Mouse (Mus musculus): ENCODE measurements at regions not wholly inside any gene's neighbourhood (a gene's known extent, or its start where the extent isn't known, plus 50 kb on each side); places are given as distances from the start of the nearest gene placed in this dataset.

DNA sequence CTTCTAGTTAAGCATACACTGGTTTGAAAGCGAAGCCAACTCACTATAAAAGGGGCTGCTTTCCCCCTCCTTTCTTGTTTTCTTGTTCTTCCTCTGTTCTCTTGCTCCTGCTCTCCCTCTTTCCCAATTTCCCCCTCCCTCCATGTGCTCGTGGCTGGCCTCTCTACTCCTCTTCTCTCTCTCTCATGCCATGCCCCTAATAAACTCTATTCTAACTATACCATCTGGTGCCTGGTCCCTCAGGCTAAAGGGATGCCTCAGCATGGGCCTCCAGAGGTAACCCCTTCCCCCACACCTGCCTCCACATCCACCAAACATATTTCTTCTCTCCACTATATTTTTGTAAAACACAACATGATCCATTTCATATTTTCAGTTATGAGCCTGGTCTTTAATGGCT lies 210.1 kb downstream of the Gja1 start:
- no peak for DNase-seq (ENCODE audit: low read depth, low spot score)

DNA sequence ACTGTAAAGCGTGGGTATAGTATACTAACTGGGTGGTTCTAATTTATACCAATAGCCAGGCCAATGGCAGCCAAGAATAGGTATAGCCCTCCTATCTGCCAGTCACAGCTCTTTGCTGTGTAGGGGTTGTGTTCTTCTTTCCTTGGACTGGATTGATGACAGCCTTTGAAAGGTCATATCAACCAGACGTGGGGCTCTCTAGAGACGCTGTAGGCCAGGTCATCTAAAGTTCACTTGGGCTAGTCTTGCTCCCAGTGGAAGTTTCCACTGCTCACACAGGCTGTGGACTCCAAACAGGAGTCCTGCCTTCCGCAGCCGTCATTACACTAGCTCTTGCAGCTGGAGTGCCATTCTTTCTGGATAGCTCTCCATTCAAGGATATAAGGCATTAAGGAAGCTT lies 220.3 kb downstream of the Gja1 start:
- DNase-seq (ENCODE audit: low read depth, low spot score) = no peak

DNA sequence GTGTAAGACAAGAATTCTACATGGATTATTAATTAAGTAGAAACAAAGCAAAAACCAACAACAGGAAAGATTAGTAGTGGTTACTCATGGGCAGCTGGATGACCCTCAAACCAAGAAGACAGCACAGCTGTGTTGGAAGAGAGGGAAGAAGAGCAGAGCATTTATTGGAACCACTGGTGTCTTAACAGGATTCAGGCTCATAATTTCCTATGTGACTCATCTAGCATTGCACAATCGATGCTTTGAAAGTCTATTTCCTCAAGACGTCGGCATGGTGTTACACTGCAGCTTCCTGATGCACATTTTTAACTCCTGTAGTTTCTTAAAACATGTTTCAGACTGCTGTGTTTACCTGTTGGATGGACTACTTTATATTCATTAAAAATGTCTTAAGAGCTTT lies 221.1 kb downstream of the Gja1 start:
- no peak for DNase-seq (ENCODE audit: low read depth, low spot score)

DNA sequence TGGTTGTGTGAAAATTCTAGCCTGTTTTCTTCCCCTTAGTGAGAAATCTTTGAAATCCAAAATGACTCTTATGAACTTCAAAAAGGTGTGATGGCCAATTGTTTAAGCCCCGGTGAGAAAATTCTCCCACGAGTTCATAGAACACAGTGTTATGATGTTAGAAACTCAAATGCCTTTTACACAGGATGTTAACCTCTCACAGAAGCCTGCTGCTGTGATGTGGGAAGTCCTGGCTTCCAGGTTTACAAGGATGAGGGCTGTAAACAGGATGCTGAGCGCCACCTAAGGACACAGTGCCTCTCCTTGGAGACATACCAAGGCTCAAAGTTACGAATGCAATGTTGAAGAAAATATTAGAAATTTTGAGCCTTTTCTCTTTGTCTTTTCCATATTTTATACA lies 222.8 kb downstream of the Gja1 start:
- DNase-seq (ENCODE audit: low read depth, low spot score) = no peak

DNA sequence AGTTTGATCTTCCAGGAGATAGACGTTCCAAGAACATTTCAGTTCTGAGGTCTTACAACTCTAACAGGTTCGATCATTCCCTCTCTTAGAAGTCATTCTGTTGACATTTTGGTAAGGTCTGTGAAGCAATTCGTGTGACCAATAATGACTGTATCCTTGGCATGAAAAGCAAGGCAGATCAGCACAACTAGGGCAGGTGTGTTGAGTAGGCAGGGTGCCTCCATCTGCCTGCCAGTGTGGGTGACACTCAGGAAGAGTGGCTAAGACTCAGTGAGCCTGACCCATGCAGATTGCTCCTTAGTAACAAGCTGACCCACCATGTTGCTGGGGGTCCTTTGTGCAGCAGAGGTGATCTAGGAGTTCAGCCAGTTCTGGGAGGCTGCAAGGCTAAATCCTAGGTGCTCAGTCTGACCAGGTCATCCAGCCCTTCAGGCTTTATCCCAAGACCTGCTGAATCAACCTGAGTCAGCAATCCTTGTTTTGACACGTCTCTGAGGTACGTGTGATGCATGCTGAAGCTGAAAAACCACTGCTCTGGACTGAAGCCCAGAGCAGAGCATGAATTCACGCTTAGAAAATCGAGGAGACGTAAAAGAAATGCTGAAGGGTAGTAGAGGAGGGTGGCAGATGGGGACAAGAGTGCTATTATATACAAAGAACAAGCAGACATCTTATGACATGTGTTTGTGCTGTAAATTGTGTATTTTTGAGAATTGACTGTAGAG lies 234.6 kb downstream of the Gja1 start:
- DNase-seq (ENCODE audit: low read depth, low spot score) = no peak

DNA sequence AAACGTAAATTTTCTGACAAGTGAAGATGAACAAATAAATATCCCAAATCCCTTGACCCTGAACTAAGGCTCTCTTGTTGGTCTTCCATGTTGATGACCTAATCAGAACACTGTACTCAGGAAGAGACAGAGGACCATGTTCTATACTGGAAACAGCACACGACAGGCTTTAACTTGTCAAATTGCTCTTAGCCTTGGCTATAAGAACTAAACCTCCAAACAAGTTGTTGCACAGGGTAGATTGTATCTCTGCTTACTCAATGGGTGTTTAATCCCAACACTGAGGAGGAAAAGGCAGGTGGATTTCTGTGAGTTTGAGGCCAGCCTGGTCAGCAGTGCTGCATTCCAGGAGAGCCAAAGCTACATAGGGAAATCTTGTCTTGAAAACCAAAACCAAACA lies 265.5 kb downstream of the Gja1 start:
- DNase-seq (ENCODE audit: low read depth, low spot score) = no peak

DNA sequence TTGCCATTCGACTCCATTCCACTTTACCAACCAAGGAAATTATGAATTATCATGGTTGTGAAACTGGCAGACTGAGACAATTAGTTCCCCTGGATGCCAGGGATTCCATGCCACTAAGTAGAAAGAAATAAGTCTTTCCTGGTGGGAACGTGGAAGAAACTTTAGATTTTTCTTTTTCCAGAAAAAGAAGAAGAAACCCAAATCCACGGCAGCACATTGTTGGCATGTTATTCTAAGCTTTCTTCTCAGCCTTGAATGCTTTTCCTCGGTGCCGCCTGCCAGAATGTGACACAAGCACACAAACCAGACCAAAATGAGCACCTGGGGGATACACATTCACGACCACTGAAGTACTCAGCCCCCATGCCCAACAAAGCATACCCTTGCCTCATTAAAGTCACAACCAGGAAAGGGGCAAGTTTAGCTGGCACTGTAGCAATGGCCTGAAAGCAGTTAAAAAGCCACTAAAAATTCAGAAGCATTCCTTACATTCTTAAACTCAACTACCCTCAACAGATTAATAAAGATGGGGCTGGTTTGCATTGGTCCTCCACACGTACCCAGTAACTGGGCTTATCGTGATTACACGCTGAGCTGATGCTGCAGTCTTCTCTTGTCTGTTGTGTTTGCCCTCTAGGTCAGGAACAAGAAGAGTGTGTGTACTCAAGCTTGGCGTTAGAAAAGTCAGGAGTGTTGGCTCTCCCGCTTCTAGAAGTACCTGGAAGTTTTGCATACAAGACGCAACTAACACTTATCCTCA lies 266.4 kb downstream of the Gja1 start:
- DNase-seq (ENCODE audit: low read depth, low spot score) = no peak

DNA sequence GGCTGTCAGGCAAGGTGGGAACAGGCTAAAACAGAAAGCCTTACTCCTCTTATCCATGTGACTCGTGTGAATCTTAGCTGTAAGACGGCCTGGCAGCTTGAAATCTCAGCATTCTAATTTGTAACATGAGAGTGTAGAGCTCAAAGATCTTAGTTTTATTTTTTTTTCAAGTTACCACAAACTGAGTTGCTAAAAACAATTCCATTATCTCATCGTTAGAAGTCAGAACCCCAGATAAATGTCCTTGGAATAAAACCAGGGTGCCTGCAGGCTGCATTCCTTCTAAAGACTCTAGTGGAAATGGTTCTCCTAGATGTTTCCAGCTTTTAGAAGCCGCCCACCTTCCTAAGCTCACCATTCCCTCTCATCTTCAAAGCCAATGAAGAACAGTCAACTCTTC lies 283.4 kb downstream of the Gja1 start:
- DNase-seq (ENCODE audit: low read depth, low spot score) = no peak

DNA sequence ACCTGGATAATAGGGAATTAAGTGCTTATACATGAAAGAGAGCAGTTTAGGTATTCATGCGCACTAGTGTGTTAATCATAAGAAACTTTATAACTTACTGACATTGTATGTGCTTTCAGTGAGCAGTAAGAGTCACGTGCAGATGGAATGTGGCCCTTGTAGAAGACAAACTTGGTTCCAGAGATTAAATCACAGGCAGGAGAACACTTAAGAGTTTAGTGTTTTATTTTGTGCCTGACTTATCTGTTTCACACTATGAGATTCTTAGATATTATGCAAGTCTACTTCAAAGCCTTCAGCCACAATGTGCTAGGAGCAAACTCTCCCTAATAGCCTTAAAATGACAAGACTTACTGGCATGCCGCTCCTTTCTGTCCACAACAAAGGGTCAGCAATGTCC lies 296.8 kb downstream of the Gja1 start:
- DNase-seq (ENCODE audit: low read depth, low spot score) = no peak

DNA sequence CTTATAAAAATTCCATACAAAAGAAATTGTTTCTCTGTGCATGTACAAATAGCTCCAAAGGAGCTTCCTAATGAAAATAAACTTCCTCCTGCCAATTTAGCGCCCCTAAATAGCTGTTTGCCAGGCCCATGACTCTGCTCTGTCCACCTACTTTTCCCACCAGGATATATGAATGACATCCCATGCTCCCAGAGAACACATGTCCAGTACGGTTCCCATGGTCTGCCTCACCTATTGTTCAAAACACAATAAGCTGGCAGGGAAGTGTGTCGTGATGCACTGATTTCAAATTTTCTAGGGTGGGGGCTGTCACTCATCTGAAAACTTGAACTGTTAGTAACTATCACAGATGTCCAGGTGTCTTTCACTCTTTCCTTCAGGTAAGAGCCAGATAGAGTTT lies 305.8 kb downstream of the Gja1 start:
- DNase-seq (ENCODE audit: low read depth, low spot score) = no peak

DNA sequence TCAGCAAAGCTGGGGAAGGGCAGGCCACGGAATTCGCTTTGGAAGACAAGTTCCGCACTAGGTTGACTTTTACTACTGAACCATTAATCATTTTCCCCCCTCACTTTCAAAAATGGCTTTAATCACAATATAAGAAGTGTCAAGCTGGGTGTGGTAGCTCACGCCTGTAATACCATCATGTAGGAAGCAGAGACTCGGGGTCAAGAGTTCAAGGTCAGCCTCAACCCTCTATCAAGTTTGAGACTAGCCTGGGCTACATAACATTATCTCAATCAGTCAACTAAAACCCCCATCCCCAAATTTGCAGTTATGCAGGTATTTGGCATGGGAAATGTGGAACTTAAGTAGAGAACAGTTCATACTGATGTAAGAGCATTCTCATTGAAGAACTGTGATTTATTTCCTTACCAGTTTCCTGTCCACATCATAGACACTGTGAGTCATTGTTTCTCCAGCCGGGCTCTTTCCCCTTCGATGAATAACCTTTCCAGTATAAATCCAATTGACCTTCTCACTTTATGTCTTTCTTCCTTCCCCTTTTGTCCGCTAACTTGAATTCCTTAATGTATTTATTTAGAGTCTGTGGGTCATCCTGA lies 308.6 kb downstream of the Gja1 start:
- DNase-seq (ENCODE audit: low read depth, low spot score) = peak; percentile 40

DNA sequence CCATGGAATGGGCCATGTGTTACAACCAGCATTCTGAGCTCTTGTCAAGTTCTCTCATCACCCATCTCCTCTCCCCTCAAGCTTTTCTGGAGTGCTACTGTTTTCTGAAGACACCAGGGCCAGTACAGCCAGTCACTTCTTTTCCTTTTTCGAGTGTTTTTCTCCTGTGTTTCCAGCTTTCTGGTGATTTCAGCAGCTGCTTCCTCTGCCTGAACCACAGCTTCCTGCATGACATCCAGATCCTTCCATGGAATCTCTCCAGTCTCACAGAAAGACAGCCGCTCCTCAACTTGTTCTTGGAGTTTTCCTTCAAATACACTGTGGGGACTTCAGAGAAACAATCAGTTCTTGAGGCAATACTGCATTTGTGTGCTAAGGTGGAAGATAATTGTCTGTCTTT lies 314.3 kb downstream of the Gja1 start:
- DNase-seq (ENCODE audit: low read depth, low spot score) = no peak

DNA sequence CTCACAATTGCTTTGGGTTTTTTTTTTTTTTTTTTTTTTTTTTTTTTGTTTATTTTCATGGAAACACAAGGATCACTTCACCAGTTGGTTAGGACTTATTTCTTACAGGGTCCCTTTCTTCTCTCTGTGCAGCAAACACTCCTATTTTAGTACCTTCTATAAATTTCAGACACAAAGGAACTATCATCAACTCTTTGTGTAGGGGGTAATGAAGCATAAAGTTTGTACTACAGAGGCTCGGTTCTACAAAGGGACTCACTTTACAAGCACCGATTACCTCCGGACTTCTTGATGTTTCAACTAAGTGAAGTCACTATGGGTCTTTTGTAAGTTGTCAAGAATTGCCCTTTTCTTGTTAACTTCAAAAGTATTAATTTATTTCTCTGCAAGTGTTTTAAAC lies 318.0 kb downstream of the Gja1 start:
- DNase-seq (ENCODE audit: low read depth, low spot score) = no peak

DNA sequence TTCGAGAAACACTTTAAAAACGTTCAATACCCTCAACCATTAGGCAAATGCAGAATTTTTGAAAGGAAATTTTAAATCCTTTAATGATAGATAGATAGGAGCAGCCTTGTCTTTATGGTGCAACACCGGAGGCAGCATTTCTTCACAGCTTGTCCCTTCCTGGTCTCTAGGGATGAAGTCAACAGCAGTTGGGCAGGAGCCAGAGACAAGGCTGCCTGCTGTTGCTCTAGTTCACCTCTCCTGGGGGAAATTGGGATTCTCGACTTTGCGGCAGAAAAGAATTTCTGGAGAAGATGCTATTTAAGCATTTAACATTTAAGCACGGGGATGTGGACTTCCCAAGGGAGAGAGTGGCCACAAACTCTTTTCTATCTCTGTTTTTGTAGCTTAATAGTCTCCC lies 323.0 kb downstream of the Gja1 start:
- DNase-seq (ENCODE audit: low read depth, low spot score) = no peak

DNA sequence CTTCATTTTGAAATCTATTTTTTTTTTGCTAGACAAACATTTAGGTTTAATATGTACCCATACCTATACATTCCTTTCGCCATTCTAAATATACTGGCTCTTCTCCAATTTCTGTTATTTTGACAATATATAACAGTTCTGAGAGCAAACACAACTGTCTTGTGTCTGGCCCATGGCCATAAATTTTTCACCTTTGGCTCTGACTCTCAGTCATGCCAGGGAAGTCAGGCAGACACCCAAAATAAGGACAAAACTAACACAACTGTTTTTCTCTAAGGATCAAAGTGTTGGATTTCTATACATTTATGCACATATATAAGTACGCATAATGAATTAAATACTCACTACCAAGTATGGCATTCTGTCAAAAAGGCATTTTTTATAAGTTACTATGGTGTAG lies 331.3 kb downstream of the Gja1 start:
- DNase-seq (ENCODE audit: low read depth, low spot score) = no peak

DNA sequence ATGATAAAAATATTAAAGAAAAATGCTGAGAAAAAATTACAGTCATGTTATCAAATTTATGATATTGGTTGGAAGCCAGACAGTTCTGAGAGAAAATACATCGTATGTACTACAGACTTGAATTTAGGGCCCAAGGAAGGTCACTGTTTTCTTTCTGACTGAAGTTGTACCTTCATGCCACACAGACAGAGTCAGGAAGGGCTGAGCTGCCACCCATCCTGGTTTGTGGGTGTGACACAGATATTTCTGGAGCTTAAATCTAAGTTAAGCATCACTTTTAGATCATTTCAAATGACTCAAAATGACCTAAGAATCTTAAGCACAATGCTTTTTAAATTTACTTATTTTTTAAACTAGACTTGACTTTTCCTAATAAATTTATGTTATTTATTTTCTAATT lies 331.8 kb downstream of the Gja1 start:
- DNase-seq (ENCODE audit: low read depth, low spot score) = no peak

DNA sequence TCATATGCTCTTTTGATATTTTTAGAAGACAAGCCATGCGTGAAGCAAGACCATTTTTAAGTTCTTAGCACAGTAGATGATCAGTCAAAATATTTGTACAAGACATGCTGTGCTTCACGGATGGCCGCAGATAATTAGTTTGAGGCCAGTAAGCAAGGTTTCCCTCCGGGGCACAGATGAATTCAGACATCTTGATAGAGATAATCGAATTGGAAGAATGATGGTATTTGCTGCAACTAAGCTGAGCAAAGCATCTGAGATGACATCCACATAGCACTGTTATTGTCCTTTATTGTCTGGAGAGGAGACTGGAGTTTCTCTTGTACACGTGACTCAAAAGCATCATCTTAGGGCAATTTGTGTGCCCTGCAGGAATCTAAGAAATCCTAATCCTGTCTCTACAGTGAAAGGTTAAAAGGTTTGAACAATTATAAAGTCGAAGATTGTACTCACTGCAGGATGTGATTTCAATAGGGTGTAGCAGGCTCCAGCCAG lies 335.5 kb downstream of the Gja1 start:
- DNase-seq (ENCODE audit: low read depth, low spot score) = no peak

DNA sequence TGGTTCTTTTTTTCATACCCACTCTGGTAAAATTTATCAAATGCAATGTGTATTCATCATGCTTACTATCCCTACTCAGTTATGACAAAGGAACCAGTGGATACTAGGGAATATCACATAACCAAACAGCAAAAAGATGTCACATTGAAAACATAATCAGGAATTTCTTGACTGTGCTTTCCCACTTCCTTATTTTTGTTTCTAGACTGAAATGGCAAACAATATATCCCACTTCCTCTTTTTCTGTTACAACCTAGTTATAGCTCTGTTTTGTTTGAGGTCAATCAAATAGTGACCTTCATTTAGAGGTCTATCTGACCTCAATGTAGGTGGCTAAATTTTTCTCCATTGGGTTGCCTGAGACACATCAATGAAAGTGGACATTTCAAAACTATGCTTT lies 359.9 kb downstream of the Gja1 start:
- no peak for DNase-seq (ENCODE audit: low read depth, low spot score)

DNA sequence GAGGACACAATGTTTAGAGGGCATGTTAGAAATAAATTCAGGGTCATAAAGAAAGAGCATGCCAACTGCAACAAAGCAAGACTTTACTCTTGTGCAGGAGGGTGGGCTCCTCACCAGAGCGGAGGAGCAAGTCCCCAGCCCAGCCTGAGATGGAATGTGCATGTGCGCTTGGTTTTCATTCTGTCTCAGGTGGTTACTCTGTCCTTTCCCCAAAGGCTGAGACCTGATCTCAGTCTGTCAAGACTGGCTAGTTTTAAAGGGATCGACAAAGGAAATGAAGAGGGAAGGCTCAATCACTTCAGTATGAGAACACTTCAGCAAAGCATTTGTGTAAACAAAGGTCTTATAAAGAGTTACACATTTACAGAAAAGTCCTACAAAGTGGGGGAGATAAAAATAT lies 362.5 kb downstream of the Gja1 start:
- no peak for DNase-seq (ENCODE audit: low read depth, low spot score)

DNA sequence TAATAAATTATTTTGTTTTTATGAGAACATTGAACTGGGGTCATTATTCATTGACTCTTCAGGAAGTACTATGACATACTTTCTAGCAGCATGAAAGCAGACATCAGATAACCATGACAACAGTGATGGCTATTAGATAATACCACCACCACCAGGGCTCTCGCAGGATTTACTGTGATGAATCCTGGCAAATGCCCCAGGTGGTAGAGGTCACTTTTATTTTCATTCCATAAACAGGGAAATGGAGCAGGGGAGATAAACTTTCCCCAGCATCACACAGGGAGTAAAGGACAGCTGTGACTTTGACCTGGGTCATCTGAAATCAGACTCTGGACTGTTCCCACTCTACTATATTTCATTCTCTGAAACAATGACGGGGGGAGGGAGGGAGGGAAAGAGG lies 375.0 kb downstream of the Gja1 start:
- no peak for DNase-seq (ENCODE audit: low read depth, low spot score)

DNA sequence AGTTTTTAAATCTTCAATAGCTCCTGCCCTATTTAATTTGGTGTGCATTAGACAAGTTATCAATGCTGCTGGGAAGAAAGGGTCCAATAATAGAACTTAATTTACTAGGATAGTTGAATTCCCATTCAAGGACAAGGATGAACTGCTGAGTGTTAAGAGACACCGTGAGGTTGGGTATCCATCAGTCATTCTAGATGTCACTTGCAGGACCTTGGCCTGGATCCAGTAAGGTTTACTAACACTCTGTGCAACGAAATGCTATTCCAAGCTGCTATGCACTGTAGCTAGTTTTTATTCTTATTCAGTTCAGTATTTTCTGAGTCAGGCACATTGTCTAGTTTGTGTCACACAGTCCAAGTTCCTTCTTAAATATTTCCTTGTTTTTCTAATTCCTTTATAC lies 376.4 kb downstream of the Gja1 start:
- DNase-seq (ENCODE audit: low read depth, low spot score) = no peak

DNA sequence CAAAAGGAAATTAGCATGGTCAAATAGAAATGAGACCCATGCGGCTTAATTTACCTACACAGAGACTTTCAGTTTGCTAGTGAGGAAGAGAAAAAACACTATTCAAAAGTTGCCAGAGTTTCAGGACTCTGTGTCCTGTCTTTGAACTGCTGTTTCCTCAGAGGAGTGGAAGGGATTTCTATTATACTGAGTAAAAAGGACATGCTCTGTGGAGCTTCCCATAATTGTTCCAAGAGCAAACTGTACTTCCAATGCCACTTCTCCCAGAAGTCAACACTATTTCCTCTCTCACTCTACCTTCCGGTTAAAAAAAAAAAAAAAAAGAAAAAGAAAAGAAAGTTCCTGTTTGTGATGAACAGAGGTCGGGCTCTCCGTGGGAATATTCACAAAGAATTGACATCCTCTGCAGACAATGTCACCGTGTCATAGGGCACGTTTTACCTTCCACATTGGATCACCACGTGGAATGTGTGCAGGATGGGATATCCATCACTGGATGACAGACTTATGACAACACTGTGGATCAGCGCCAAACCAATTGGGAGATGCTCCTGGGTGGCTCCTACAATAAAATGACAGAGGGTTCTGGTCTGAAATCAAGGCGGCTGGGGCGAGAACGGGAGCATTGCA lies 377.5 kb downstream of the Gja1 start:
- no peak for DNase-seq (ENCODE audit: low read depth, low spot score)

DNA sequence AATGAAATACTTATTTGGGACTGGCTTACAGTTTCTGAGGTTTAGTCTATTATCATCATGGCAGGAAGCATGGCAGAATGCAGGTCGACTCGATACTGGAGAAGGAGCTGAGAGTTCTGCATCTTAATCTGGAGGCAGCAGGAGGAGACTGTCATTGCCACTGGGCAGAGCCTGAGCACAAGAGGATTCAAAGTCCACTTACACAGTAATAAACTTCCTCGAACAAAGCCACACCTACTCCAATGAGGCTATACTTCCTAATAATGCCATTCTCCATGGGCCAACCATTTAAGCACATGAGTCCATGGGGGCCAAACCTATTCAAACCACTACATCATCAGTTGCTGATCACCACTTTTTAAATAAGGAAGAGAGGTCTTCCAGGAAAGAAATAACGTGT lies 393.5 kb downstream of the Gja1 start:
- no peak for DNase-seq (ENCODE audit: low read depth, low spot score)

Data from ES-CJ7 (cell line).